Mouse (Mus musculus) forebrain, postnatal 0 days (tissue): ENCODE data around the gene Gpc2. TPM values are rescaled to one million over a fixed set of nuclear protein-coding genes. Genes with fewer than 3 reads are reported as not detected.

Source experiments
- ATAC-seq: fragments of 200-750 bp; cut with Nextera tagmentation; 2 replicates; pipeline ENCODE4 v1.8.0; 2017; ENCODE audit warnings: mild to moderate bottlenecking, moderate library complexity
- DNase-seq: peaks from one replicate; pipeline ENCODE4 v3.0.0-alpha.2; 2015
- H3K27ac ChIP-seq: fragments of 300-500 bp; sonication (generic); 2 replicates; pipeline ENCODE4 v1.5.1; 2014; ENCODE audit warnings: low read depth, mild to moderate bottlenecking, antibody characterized with exemption, low read length, moderate library complexity, mixed read lengths
- H3K27me3 ChIP-seq: fragments of 300-500 bp; sonication (generic); 2 replicates; pipeline ENCODE4 v1.6.1; 2014; ENCODE audit warnings: mild to moderate bottlenecking, low read length, mixed read lengths; ENCODE audit not compliant: insufficient read depth
- H3K36me3 ChIP-seq: fragments of 300-500 bp; sonication (generic); 2 replicates; pipeline ENCODE4 v1.6.1; 2014; ENCODE audit warnings: mild to moderate bottlenecking, moderate library complexity; ENCODE audit not compliant: insufficient read depth
- H3K4me1 ChIP-seq: fragments of 300-500 bp; sonication (generic); 2 replicates; pipeline ENCODE4 v1.6.1; 2014; ENCODE audit warnings: antibody characterized with exemption; ENCODE audit not compliant: insufficient read depth
- H3K4me2 ChIP-seq: fragments of 300-500 bp; sonication (generic); 2 replicates; pipeline ENCODE4 v1.6.1; 2014; ENCODE audit warnings: low read depth, mild to moderate bottlenecking, moderate library complexity
- H3K4me3 ChIP-seq: fragments of 300-500 bp; sonication (generic); 2 replicates; pipeline ENCODE4 v1.5.1; 2014; ENCODE audit warnings: low read depth, low read length, mixed read lengths
- H3K9ac ChIP-seq: fragments of 300-500 bp; sonication (generic); 2 replicates; pipeline ENCODE4 v1.6.1; 2014; ENCODE audit warnings: mild to moderate bottlenecking
- H3K9me3 ChIP-seq: fragments of 300-500 bp; sonication (generic); 2 replicates; pipeline ENCODE4 v1.6.1; 2016; ENCODE audit warnings: low read length
- CTCF ChIP-seq: sonication (generic); IDR thresholded peaks from 2 replicates; pipeline ENCODE4 v1.5.1; 2016; ENCODE audit warnings: antibody characterized with exemption, control low read depth, low read depth
- WGBS: fragments of 180-500 bp; shearing (Covaris S2); extraction: QIAGEN DNeasy Blood & Tissue Kit; methylation state at CpG from one replicate; pipeline ENCODE4 v1.1.7; 2014; 5-methylcytosine and 5-hydroxymethylcytosine counted together
- polyA plus RNA-seq: library from polyadenylated mRNA; unstranded; fragments of >200 nt; fragmentation: Nextera tagmentation; extraction: Ambion mirVana; gene quantifications from 2 replicates; pipeline ENCODE4 v1.2.1, GENCODE M21; 2015
- total RNA-seq: library from RNA; depleted of rRNA; stranded (reverse); fragments of >200 nt; gene quantifications from 2 replicates; pipeline ENCODE4 v1.2.3, GENCODE M21; 2014; rRNA removed

Gpc2 gene
- total and polyA plus RNA-seq, 2 experiments from 2014 or later = 62.0 to 170 TPM

- H3K27me3 ChIP-seq = no peaks in the 10 kb centered on the region
- H3K36me3 ChIP-seq = no peaks in the 10 kb centered on the region
- DNase-seq = no peak
- no peak overlapping the region for H3K9ac ChIP-seq
- H3K27ac ChIP-seq = no peak overlapping the region
- TF ChIP-seq CTCF = no peak
- H3K4me3 ChIP-seq = no peak overlapping the region
- no peaks in the 10 kb centered on the region for H3K4me1 ChIP-seq
- H3K9me3 ChIP-seq = no peaks in the 10 kb centered on the region
- no peak overlapping the region for H3K4me2 ChIP-seq
- no peak for ATAC-seq
Observed at GRCm38 (mm10) chr5:138234224-138234623, 45.6 kb downstream of the Gpc2 start.

GRCm38 (mm10) chr5:138233778-138234177, 46.0 kb downstream of the Gpc2 start:
- Histone ChIP-seq H3K36me3 (no peaks in the 10 kb centered on the region), H3K9ac (no peak overlapping the region), H3K4me3 (no peak overlapping the region), H3K27me3 (no peaks in the 10 kb centered on the region), H3K27ac (no peak overlapping the region), H3K4me2 (no peak overlapping the region), H3K9me3 (no peaks in the 10 kb centered on the region), H3K4me1 (no peaks in the 10 kb centered on the region)
- DNase-seq (no peak), ATAC-seq (no peak)
- 83% methylated on average over 2 of the region's 2 CpGs for WGBS
- TF ChIP-seq CTCF = no peak

DNA sequence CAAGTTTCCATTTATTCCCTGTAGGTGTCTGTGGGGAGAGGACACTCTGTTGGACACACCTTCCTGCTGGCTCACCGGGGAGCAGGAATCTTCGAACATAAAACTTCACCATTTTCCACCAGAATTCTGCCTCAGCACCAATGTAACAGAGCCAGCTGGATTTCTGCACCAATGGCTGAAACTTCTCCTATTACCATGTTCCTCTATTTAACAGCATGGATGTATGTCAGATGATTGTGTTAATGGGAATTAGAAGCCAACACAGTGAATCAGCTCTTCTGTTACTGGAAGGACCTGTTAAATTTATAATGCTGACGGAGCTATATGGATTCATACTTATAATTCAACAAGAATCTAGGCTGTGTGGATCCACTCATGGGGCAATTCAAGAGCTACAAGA, 50.3 kb downstream of the Gpc2 start:
- ATAC-seq = no peak
- DNase-seq = no peak
- Histone ChIP-seq H3K4me2 (no peak overlapping the region), H3K9me3 (no peaks in the 10 kb centered on the region), H3K4me1 (no peaks in the 10 kb centered on the region), H3K4me3 (no peak overlapping the region), H3K9ac (no peak overlapping the region), H3K36me3 (no peaks in the 10 kb centered on the region), H3K27ac (no peak overlapping the region), H3K27me3 (no peaks in the 10 kb centered on the region)
- WGBS = 98% methylated on average over 3 of the region's 3 CpGs
- no peak for TF ChIP-seq CTCF

DNA sequence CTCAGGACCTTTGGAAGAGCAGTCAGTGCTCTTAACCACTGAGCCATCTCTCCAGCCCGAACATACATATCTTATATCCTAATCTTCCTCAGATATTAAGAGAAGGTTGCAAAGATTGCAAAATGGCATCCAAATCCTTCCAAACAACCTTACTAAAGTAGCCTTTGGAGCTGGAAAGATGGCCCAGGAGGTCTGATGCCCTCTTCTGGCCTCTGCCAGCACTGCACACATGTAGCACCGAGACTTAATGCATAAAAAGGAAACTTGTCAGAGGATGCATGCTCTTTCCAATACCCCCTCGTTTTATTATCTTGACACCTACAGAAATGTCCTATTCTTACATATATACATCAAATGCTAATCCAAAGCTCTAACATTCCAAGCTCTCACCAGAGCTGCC, 51.8 kb downstream of the Gpc2 start:
- DNase-seq (no peak), ATAC-seq (no peak)
- Histone ChIP-seq H3K27ac (no peak overlapping the region), H3K4me2 (no peak overlapping the region), H3K36me3 (no peaks in the 10 kb centered on the region), H3K4me3 (no peak overlapping the region), H3K4me1 (no peaks in the 10 kb centered on the region), H3K27me3 (no peaks in the 10 kb centered on the region), H3K9ac (no peak overlapping the region), H3K9me3 (no peaks in the 10 kb centered on the region)
- TF ChIP-seq CTCF = peak; percentile 44
- WGBS = 61% methylated on average over 3 of the region's 3 CpGs

DNA sequence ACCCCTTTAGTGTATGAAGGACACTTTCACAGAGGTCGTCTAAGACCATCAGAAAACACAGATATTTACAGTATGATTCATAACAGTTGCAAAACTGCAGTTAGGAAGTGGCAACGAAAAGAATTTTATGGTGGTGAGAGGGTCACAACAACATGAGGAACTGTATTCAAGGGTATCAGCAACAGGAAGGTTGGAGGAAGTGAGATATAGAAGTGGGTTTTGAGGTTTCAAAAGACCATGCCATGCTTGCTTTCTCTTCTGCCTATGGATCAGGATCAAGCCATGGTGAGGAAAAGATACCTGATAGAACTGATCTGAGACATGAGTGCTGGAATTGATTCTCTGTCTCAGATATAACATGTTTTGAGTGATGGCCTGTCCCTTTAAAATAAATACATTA, 52.4 kb downstream of the Gpc2 start:
- 74% methylated on average over 2 of the region's 2 CpGs for WGBS
- ATAC-seq = no peak
- Histone ChIP-seq H3K4me1 (no peaks in the 10 kb centered on the region), H3K9ac (no peak overlapping the region), H3K27ac (no peak overlapping the region), H3K4me2 (no peak overlapping the region), H3K36me3 (no peaks in the 10 kb centered on the region), H3K27me3 (no peaks in the 10 kb centered on the region), H3K9me3 (no peaks in the 10 kb centered on the region), H3K4me3 (no peak overlapping the region)
- no peak for DNase-seq
- TF ChIP-seq CTCF = no peak

- no peak overlapping the region for H3K27ac ChIP-seq
- 75% methylated on average over 4 of the region's 4 CpGs for WGBS
- H3K4me3 ChIP-seq = no peak overlapping the region
- H3K9me3 ChIP-seq = no peaks in the 10 kb centered on the region
- no peak for TF ChIP-seq CTCF
- no peak for ATAC-seq
- no peaks in the 10 kb centered on the region for H3K36me3 ChIP-seq
- no peaks in the 10 kb centered on the region for H3K27me3 ChIP-seq
- no peak for DNase-seq
- no peak overlapping the region for H3K9ac ChIP-seq
- no peaks in the 10 kb centered on the region for H3K4me1 ChIP-seq
- no peak overlapping the region for H3K4me2 ChIP-seq
Observed at GRCm38 (mm10) chr5:138226491-138226890, 53.3 kb downstream of the Gpc2 start.

DNA sequence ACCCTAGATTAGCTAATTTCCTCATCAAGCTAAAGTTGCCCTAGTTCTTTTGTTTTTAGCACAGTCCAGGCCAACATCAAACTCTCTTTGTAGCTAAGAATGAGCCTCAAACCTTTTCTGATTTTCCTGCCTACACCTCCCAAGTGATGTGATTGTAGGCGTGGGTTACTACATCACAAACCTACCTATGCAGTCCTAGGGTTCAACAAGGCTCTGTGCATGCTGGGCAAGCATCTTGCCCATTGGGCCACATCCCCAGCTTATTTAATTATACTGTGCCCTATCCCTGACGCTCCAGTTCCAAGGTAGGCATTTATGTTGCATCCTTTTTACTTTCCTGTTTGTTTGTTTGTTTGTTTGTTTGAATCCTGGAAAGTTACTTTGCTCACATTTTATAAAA, 54.1 kb downstream of the Gpc2 start, which contains the start of gene Nxpe5:
Gene Nxpe5 (plus strand): TSS at position 199 of the 400 bp plus-strand sequence.
- Histone ChIP-seq H3K27ac (no peak within 1 kb of the TSS), H3K4me1 (no peaks in the 10 kb centered on the region), H3K9ac (no peak within 1 kb of the TSS), H3K27me3 (no peaks in the 10 kb centered on the region), H3K9me3 (no peaks in the 10 kb centered on the region), H3K4me3 (no peak within 1 kb of the TSS), H3K4me2 (no peak within 1 kb of the TSS), H3K36me3 (no peaks in the 10 kb centered on the region)
- WGBS = 50% methylated on average over 2 of the region's 2 CpGs
- ATAC-seq (no peak), DNase-seq (no peak)
- no peak for TF ChIP-seq CTCF

Other genes starting within 250 kb of the Gpc2 start
- not detected in 2 replicates for gene Smok3c, start 226.8 kb downstream of the Gpc2 start, total RNA-seq
- not detected in 2 replicates for gene Smok3c, start 226.8 kb downstream of the Gpc2 start, polyA plus RNA-seq
- gene Zkscan1, start 194.9 kb downstream of the Gpc2 start, total RNA-seq = 45.3 and 59.6 TPM in 2 replicates
- gene Zkscan1, start 194.9 kb downstream of the Gpc2 start, polyA plus RNA-seq = 8.4 and 11.2 TPM in 2 replicates
- 27.9 and 32.9 TPM in 2 replicates for gene Zscan21, start 163.1 kb downstream of the Gpc2 start, total RNA-seq
- 60.4 TPM in 2 replicates for gene Zscan21, start 163.1 kb downstream of the Gpc2 start, polyA plus RNA-seq
- 13.6 and 13.8 TPM in 2 replicates for gene Zfp113, start 124.3 kb downstream of the Gpc2 start, total RNA-seq
- gene Zfp113, start 124.3 kb downstream of the Gpc2 start, polyA plus RNA-seq = 6.0 and 10.7 TPM in 2 replicates
- gene Cops6, start 118.9 kb downstream of the Gpc2 start, total RNA-seq = 47.0 and 51.7 TPM in 2 replicates
- 255 and 265 TPM in 2 replicates for gene Cops6, start 118.9 kb downstream of the Gpc2 start, polyA plus RNA-seq
- 56.8 and 57.0 TPM in 2 replicates for gene Ap4m1, start 108.0 kb downstream of the Gpc2 start, total RNA-seq
- 11.1 and 16.4 TPM in 2 replicates for gene Ap4m1, start 108.0 kb downstream of the Gpc2 start, polyA plus RNA-seq
- gene Mcm7, start 107.6 kb downstream of the Gpc2 start, total RNA-seq = 57.9 and 62.4 TPM in 2 replicates
- 64.9 and 69.9 TPM in 2 replicates for gene Mcm7, start 107.6 kb downstream of the Gpc2 start, polyA plus RNA-seq
- gene Taf6, start 92.6 kb downstream of the Gpc2 start, total RNA-seq = 47.6 and 55.9 TPM in 2 replicates
- 44.2 and 49.8 TPM in 2 replicates for gene Taf6, start 92.6 kb downstream of the Gpc2 start, polyA plus RNA-seq
- gene Cnpy4, start 92.5 kb downstream of the Gpc2 start, total RNA-seq = 14.2 and 18.0 TPM in 2 replicates
- gene Cnpy4, start 92.5 kb downstream of the Gpc2 start, polyA plus RNA-seq = 18.8 and 18.9 TPM in 2 replicates
- gene Mblac1, start 85.7 kb downstream of the Gpc2 start, total RNA-seq = 9.7 and 9.9 TPM in 2 replicates
- 10.1 and 11.0 TPM in 2 replicates for gene Mblac1, start 85.7 kb downstream of the Gpc2 start, polyA plus RNA-seq
- not detected in 2 replicates for gene Nxpe5, start 54.1 kb downstream of the Gpc2 start, total RNA-seq
- not detected in 2 replicates for gene Nxpe5, start 54.1 kb downstream of the Gpc2 start, polyA plus RNA-seq
- 57.2 and 91.8 TPM in 2 replicates for gene Lamtor4, start 24.5 kb downstream of the Gpc2 start, total RNA-seq
- 90.9 and 112 TPM in 2 replicates for gene Lamtor4, start 24.5 kb downstream of the Gpc2 start, polyA plus RNA-seq
- gene BC037034, start 16.0 kb downstream of the Gpc2 start, total RNA-seq = 59.6 and 61.3 TPM in 2 replicates
- gene BC037034, start 16.0 kb downstream of the Gpc2 start, polyA plus RNA-seq = 14.2 and 16.1 TPM in 2 replicates
- 0.23 and 0.57 TPM in 2 replicates for gene Gal3st4, start 7.2 kb downstream of the Gpc2 start, total RNA-seq
- gene Gal3st4, start 7.2 kb downstream of the Gpc2 start, polyA plus RNA-seq = 1.1 and 1.5 TPM in 2 replicates
- 0.31 and 0.33 TPM in 2 replicates for gene Gm43720, start within 50 bp of the Gpc2 start, total RNA-seq
- gene Gm43720, start within 50 bp of the Gpc2 start, polyA plus RNA-seq = 0.04 TPM in 1 of 2 replicates, not detected in the other
- 12.0 and 16.9 TPM in 2 replicates for gene Stag3, start 235 bp upstream of the Gpc2 start, total RNA-seq
- 4.1 and 5.5 TPM in 2 replicates for gene Stag3, start 235 bp upstream of the Gpc2 start, polyA plus RNA-seq
- gene Pvrig, start 62.0 kb upstream of the Gpc2 start, total RNA-seq = not detected in 2 replicates
- not detected in 2 replicates for gene Pvrig, start 62.0 kb upstream of the Gpc2 start, polyA plus RNA-seq
- gene Zfp157, start 161.5 kb upstream of the Gpc2 start, total RNA-seq = 46.9 and 67.6 TPM in 2 replicates
- 37.3 and 39.3 TPM in 2 replicates for gene Zfp157, start 161.5 kb upstream of the Gpc2 start, polyA plus RNA-seq